Mouse (Mus musculus) forebrain, embryonic 14.5 days (tissue): ENCODE results near the gene Ggcx. TPM values are rescaled to one million over a fixed set of nuclear protein-coding genes. Genes with fewer than 3 reads are reported as not detected.
A peak's percentile ranks its signal among the peaks of the same experiment; 100 is the strongest.
"Not testable (repeated sequence)": the region's sequence is repeated elsewhere in the genome, so short reads cannot be mapped to it uniquely, and the experiment has no call there.

Experiments used
- ATAC-seq: fragments of 200-750 bp; cut with Nextera tagmentation; 2 replicates; pipeline ENCODE4 v1.8.0; 2017; ENCODE audit warnings: mild to moderate bottlenecking, moderate library complexity
- DNase-seq: peaks from one replicate; pipeline ENCODE4 v3.0.0-alpha.2; 2015; ENCODE audit warnings: low spot score
- H3K27ac ChIP-seq: fragments of 300-500 bp; sonication (generic); 2 replicates; pipeline ENCODE4 v1.5.1; 2014; ENCODE audit warnings: low read depth, mild to moderate bottlenecking, control low read depth, low read length, moderate library complexity
- H3K27me3 ChIP-seq: fragments of 300-500 bp; sonication (generic); replicated peaks from 2 replicates; pipeline ENCODE4 v1.6.1; 2014; ENCODE audit warnings: low read length, control low read depth, mixed read lengths; ENCODE audit not compliant: control insufficient read depth, insufficient read depth
- H3K36me3 ChIP-seq: fragments of 300-500 bp; sonication (generic); 2 replicates; pipeline ENCODE4 v1.6.1; 2014; ENCODE audit warnings: low read length, control low read depth; ENCODE audit not compliant: control insufficient read depth, insufficient read depth
- H3K4me1 ChIP-seq: fragments of 300-500 bp; sonication (generic); 2 replicates; pipeline ENCODE4 v1.6.1; 2014; ENCODE audit warnings: antibody characterized with exemption, low read length, control low read depth; ENCODE audit not compliant: control insufficient read depth, insufficient read depth
- H3K4me2 ChIP-seq: fragments of 300-500 bp; sonication (generic); 2 replicates; pipeline ENCODE4 v1.6.1; 2014; ENCODE audit warnings: mild to moderate bottlenecking, control low read depth, low read length
- H3K4me3 ChIP-seq: fragments of 300-500 bp; sonication (generic); 2 replicates; pipeline ENCODE4 v1.5.1; 2014; ENCODE audit warnings: low read depth, low read length, control low read depth
- H3K9ac ChIP-seq: fragments of 300-500 bp; sonication (generic); 2 replicates; pipeline ENCODE4 v1.6.1; 2014; ENCODE audit warnings: mild to moderate bottlenecking, low read length, control low read depth, moderate library complexity
- H3K9me3 ChIP-seq: fragments of 300-500 bp; sonication (generic); replicated peaks from 2 replicates; pipeline ENCODE4 v1.6.1; 2016; ENCODE audit warnings: low read length, control low read depth, mixed read lengths; ENCODE audit not compliant: control insufficient read depth
- WGBS: fragments of 180-500 bp; shearing (Covaris S2); extraction: QIAGEN DNeasy Blood & Tissue Kit; methylation state at CpG from one replicate; pipeline ENCODE4 v1.1.7; 2014; 5-methylcytosine and 5-hydroxymethylcytosine counted together
- polyA plus RNA-seq: library from polyadenylated mRNA; unstranded; fragments of >200 nt; fragmentation: Nextera tagmentation; extraction: Ambion mirVana; gene quantifications from 2 replicates; pipeline ENCODE4 v1.2.1, GENCODE M21; 2014

The Ggcx gene
- polyA plus RNA-seq, 1 experiment from 2014 or later, result 4.3 TPM

DNA sequence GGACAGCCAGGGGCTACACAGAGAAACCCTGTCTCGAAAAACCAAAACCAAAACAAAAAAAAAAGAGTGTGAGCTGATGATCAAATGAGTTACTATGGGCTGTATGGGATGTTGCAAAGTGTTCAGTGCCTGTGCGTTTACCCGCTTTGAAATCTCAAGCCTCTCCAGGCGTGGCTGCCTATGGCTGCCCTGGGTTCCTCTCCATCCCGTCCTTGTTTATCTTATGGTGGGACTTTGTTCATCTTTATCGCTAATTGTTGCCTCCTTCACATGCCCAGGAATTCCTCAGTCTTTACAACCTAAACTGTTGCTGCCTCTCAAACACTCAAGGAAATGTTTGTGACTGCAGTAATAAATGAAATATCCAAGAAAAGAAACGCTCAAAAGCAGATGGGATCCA, 44.3 kb downstream of the Ggcx start:
- H3K36me3 ChIP-seq, result no peaks in the 10 kb centered on the region
- 88% methylated on average over 7 of the region's 7 CpGs for WGBS
- H3K27ac ChIP-seq, result no peak overlapping the region
- H3K9ac ChIP-seq, result no peak overlapping the region
- H3K27me3 ChIP-seq, result no peaks in the 10 kb centered on the region
- H3K4me2 ChIP-seq, result no peak overlapping the region
- H3K9me3 ChIP-seq, result no peaks in the 10 kb centered on the region
- no peak for ATAC-seq
- no peak overlapping the region for H3K4me3 ChIP-seq
- no peaks in the 10 kb centered on the region for H3K4me1 ChIP-seq
- no peak for DNase-seq

DNA sequence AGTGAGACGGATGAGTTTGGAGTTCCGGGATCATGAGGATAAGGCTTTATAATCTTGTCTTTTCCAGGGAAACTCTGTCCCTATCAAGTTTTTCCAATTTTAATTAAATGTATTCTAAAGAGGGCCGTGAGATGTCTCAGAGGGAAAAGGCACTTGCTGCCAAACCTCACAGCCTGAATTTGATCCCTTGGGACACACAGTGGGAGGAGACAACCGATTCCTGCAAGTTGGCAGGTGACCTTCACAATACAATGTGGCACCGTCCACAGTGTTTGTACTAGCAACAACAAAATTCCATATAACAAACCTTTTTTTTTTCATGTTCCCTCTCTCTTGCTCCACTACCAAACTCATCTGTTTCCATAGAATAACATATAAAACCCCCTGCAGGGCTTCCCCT, 44.8 kb downstream of the Ggcx start:
- no peaks in the 10 kb centered on the region for H3K9me3 ChIP-seq
- 75% methylated on average over 5 of the region's 5 CpGs for WGBS
- DNase-seq (no peak), ATAC-seq (no peak)
- H3K36me3 ChIP-seq, result no peaks in the 10 kb centered on the region
- H3K4me2 ChIP-seq, result no peak overlapping the region
- H3K9ac ChIP-seq, result no peak overlapping the region
- H3K27me3 ChIP-seq, result no peaks in the 10 kb centered on the region
- no peak overlapping the region for H3K4me3 ChIP-seq
- no peaks in the 10 kb centered on the region for H3K4me1 ChIP-seq
- H3K27ac ChIP-seq, result no peak overlapping the region

DNA sequence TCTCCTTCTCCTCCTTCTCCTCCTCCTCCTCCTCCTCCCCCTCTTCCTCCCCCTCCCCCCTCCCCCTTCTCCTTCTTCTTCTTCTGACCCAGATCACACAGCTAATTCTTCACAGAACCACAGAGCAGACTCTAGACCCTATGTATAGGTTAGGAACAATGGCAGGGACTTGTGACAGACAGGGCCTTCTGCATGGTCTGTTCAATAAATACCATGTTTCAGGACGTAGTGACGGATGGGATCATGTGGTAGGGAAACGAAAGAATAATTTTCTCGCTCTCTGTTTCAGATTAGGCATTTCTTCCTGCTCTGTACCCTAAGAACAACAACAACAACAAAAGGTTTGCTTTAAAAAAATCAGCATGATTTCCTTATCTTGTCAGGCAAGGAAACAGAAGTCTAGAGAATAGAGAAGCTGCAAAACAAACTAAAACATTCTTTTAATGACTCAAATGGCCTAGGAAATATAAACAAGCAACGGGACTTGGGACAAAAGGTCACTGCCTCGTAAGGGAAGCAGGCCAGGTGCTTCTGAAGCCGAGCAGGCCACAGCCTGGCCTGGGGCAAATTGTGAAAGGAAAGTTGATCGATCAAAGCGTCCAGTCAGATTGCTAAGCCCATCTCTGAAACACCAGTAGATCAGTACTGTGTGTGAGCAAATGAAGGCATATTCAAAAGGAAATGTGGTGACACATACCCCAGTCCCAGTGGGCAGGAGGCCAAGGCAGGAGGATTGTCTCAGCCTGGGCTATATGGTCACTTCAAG, 46.1 kb downstream of the Ggcx start:
- DNase-seq (no peak), ATAC-seq (no peak)
- no peak overlapping the region for H3K9ac ChIP-seq
- no peak overlapping the region for H3K4me3 ChIP-seq
- H3K4me1 ChIP-seq, result no peaks in the 10 kb centered on the region
- H3K36me3 ChIP-seq, result no peaks in the 10 kb centered on the region
- H3K9me3 ChIP-seq, result no peaks in the 10 kb centered on the region
- WGBS, result 74% methylated on average over 9 of the region's 9 CpGs
- no peak overlapping the region for H3K27ac ChIP-seq
- no peak overlapping the region for H3K4me2 ChIP-seq
- H3K27me3 ChIP-seq, result no peaks in the 10 kb centered on the region

DNA sequence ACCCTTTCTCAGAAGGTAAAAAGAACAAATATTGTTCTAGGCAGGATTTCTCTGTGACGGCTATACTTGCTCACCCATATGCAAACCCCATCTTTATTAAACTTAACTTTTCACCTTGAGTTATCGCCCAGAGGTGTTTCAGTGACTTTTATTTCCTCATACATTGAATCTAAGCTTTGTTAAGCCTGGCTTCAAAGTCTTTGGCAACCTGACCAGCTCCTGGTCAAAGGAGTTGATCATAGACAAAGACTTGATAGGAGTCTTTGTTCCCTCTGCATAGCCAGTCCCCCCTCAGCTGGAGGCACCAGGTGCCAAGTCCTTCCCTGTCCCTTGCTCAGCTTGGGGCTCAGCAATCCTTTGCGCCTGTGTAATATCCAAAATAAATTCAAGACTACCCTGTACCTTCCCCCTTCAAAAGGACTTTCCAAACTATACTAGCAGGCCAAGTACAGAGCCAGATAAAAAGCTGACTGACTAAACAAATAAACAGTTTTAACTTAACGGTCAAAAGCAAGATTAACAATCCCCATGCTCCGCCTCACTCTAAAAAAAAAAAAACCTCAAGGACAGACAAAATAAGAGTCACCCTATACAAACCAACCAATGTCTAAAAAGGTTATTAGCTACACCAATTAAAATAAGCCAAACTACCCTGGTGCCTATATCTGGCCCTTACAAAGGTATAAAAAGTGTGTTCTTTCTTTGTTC, 48.6 kb downstream of the Ggcx start:
- H3K9me3 ChIP-seq, H3K27ac ChIP-seq, H3K4me3 ChIP-seq, H3K9ac ChIP-seq, DNase-seq, H3K36me3 ChIP-seq, ATAC-seq, H3K4me2 ChIP-seq, H3K27me3 ChIP-seq, H3K4me1 ChIP-seq: not testable (repeated sequence)
- 88% methylated on average over 5 of the region's 5 CpGs for whole genome bisulfite sequencing

DNA sequence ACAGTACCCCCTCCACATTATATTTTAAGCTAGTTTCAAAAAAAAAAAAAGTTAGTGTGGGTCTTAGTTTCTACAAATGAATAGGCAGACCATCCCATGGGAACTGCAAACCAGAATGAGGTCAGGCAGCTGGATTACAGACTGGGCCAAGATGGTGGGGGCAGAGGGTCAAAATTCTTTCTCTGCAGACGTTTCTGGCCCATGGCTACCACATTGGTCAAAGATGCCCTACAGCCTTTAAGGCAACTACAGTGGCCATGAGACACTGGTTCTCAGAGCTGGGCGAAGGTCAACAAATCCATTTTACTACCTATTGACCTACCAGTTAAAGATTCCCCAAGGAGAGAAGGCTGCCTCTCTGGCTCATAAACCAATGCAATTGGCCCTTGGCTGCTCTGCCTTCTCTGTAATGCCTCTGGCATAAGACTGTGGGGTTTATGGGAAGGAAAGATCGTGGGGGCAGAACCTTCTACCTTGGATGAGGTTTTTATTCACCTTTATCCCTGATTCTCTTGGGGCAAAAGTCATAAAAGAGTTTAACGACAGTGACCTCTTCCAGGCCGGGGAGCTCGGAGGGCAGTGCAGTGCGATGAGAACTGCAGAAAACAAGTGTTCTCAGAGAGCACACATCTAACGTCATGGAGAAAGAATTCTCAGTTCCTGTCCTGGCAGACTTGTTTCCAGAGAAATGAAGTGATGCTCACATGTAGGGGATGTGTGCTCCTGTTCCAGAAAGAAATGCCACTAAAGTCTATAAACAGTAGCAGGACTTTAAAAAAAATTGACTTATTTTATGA, 51.5 kb downstream of the Ggcx start:
- no peak for ATAC-seq
- H3K36me3 ChIP-seq, result no peaks in the 10 kb centered on the region
- no peak overlapping the region for H3K4me3 ChIP-seq
- H3K27me3 ChIP-seq, result no peaks in the 10 kb centered on the region
- no peak overlapping the region for H3K9ac ChIP-seq
- H3K4me2 ChIP-seq, result no peak overlapping the region
- WGBS, result 79% methylated on average over 8 of the region's 8 CpGs
- DNase-seq, result no peak
- H3K4me1 ChIP-seq, result no peaks in the 10 kb centered on the region
- H3K9me3 ChIP-seq, result no peaks in the 10 kb centered on the region
- H3K27ac ChIP-seq, result no peak overlapping the region

DNA sequence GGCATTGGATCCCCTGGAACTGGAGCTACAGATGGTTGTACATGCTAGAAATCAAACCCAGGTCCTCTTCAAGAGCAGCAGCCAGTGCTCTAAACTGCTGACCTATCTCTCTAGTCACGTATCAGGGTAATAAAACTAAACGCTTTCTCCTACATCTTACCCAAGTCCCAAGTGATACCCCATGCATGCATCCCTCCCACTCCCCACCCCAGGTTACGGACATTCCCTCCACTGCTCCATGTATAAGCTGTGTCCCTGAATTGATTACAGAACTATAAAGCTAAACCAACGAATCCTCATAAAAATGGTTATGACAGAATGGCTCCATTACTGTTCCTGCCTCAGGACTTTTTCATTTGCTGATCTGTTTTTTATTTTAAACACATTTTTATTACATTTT, 52.1 kb downstream of the Ggcx start:
- Histone ChIP-seq H3K36me3 (no peaks in the 10 kb centered on the region), H3K9ac (no peak overlapping the region), H3K9me3 (no peaks in the 10 kb centered on the region), H3K4me3 (no peak overlapping the region), H3K4me2 (no peak overlapping the region), H3K27me3 (no peaks in the 10 kb centered on the region), H3K4me1 (no peaks in the 10 kb centered on the region), H3K27ac (no peak overlapping the region)
- no peak for DNase-seq
- 90% methylated on average over 4 of the region's 4 CpGs for WGBS
- ATAC-seq, result no peak

DNA sequence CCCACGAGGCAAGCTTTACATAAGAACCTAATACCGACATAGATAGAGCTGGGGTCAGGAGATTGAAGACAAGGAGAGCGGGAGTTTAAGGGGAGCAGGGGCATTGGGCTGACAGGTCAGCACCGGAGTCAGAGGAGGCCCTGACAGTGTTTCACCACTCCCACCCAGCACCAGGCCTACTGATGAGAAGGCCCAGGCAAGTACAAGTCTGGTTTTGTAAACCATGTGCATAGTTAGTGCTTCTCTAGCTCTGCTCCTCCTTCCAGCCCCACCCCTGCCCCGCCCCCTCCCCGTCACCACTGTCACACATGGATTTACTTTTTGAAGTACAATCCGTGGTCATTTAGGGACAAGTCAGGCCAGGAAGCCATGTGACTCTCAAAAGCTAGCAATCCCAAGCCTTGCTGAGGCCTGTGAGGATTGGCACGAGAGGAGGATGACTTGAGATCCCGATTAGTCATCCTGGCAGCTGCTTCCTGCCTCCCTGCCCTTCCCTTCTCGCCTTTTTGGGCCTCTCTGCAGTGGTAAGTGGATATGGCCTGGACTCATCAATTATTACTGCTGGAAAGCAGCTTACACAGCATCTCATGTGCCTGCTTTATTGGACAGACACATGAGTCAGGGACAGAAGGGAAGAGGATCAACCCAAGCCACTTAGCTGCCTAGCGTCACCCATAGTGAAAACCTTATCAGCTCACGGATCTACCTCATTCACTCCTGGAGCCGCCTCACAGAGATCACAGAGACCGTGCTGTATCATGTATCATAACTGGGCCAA, 59.3 kb downstream of the Ggcx start:
- 77% methylated on average over 14 of the region's 14 CpGs for WGBS
- Histone ChIP-seq H3K27ac (no peak overlapping the region), H3K9me3 (no peaks in the 10 kb centered on the region), H3K9ac (no peak overlapping the region), H3K27me3 (no peaks in the 10 kb centered on the region), H3K4me3 (no peak overlapping the region), H3K36me3 (no peaks in the 10 kb centered on the region), H3K4me1 (no peaks in the 10 kb centered on the region), H3K4me2 (no peak overlapping the region)
- DNase-seq (no peak), ATAC-seq (no peak)

DNA sequence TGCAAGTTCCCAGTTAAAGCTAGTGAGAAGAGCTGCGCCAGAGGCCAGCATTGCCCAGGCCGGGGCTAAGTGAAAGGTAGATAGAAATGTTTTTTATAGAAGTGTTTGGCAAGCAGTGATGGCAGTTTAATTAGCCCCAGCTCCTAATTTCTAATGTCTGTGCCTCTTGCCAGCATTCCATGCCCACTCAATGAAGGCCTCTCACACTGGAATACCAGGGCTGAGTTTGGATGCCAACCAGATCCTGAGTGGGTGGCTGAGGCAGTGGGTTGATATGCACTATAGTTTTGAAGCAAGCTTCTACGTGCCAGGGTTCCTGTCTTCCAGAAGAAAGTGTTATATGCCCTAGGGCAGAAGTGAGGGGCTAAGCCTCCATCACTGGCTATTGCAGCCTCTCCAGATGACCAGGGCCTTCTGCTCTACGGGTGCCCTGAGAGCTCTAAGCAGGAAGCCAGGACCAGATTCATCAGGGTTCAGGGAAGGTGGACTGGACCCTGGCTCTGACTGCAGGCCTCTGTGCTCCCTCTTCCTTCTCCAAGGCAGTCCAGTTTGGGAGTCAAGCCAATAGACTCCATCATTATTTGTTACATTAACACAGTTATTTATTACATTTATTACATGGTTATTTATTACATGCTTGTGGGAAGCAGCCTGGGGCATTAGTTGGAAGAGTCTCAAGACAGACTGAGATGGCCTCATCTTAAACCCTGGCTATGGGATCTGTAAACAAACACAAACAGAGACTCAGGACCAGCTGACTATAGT, 61.3 kb downstream of the Ggcx start:
- DNase-seq, result peak; percentile 8
- Histone ChIP-seq H3K4me2 (no peak overlapping the region), H3K27ac (no peak overlapping the region), H3K4me1 (no peaks in the 10 kb centered on the region), H3K9ac (no peak overlapping the region), H3K4me3 (no peak overlapping the region), H3K9me3 (no peaks in the 10 kb centered on the region), H3K36me3 (no peaks in the 10 kb centered on the region), H3K27me3 (no peaks in the 10 kb centered on the region)
- no peak for ATAC-seq
- 74% methylated on average over 4 of the region's 4 CpGs for WGBS
